Mouse (Mus musculus) hindlimb bud, embryonic 11.5 days (tissue): ENCODE measurements around the gene Rgma.

ENCODE experiments used
- DNase-seq: peaks from one replicate; pipeline ENCODE4 v3.0.0-alpha.2; 2012; ENCODE audit warnings: low read depth, low spot score; ENCODE audit errors: extremely low spot score

Rgma gene

GRCm38 (mm10) chr7:73375257-73376100 lies at the start of gene Rgma:
Gene Rgma (plus strand): TSS chr7:73375509.
- no peak for DNase-seq

DNA sequence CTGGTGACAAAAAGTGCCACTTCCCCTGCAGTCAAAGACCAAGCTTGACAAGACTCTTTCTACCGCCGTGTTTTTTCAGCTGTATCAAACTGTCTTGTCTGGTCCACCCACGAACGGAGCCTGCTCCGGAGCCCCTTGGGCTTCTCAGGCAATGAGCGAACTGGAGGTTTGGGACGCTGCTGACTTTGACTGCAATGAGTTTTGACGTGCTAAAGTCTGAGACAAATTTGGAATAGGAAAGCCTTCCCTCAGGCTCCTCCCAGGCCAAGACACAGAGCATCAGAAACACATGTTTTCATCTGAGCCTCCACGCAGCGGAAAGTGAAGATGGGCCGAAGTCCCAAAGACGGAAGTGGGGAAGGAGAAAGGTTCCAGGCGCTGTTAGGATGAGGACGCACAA lies 49.1 kb upstream of the Rgma start:
- no peak for DNase-seq

- DNase-seq, result no peak
These were observed 48.6 kb upstream of the Rgma start for GRCm38 (mm10) chr7:73326680-73327079.

GRCm38 (mm10) chr7:73327193-73327592 lies 48.1 kb upstream of the Rgma start:
- no peak for DNase-seq

- DNase-seq, result no peak
These were observed 47.7 kb upstream of the Rgma start for GRCm38 (mm10) chr7:73327652-73328051.

GRCm38 (mm10) chr7:73328653-73329207 lies 46.6 kb upstream of the Rgma start:
- no peak for DNase-seq

- DNase-seq, result no peak
These were observed 44.6 kb upstream of the Rgma start for GRCm38 (mm10) chr7:73330754-73331153.

- DNase-seq, result no peak
These were observed 43.7 kb upstream of the Rgma start for GRCm38 (mm10) chr7:73331645-73332044.

GRCm38 (mm10) chr7:73333398-73333988 lies 41.8 kb upstream of the Rgma start:
- no peak for DNase-seq

- DNase-seq, result no peak
These were observed 40.4 kb upstream of the Rgma start for GRCm38 (mm10) chr7:73334883-73335282.

DNA sequence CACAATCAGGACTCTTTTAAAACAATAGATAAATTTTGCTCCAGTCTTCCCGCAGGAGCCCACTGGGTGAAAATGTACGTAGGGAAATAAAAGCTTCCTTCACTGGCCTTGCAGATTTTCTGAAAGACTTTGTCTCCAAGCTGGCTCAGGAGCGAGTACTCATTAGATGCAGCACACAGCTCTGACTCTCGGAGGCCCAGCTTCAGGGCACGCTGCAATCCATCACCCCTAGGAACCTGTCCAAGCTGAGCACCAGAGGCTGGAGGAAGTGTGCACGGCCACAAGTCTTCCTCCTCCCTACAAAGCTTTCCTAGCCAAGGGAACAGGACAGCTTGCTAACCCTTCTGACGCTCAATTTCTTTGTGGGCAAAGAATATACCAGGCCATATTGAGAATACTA lies 38.9 kb upstream of the Rgma start:
- DNase-seq, result no peak

DNA sequence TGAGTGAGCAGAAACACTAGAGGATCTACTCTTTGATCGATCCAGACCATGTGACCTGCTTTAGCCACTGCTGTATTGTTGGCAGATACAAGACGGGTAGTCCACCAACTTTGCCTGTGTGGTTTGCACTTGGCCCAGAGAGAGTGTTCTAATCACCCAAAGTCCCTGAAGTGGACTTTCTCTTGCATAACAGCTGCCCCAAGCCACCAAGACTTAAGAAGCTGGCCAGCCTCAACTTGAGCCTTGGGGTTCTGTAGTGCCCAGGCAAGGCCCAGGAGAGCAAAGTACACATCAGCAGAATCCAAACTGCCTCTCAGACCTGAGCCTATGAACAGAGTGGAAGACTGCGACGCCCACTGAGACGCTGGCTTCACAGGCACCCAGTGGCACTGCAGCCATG lies 37.0 kb upstream of the Rgma start:
- DNase-seq, result no peak

DNA sequence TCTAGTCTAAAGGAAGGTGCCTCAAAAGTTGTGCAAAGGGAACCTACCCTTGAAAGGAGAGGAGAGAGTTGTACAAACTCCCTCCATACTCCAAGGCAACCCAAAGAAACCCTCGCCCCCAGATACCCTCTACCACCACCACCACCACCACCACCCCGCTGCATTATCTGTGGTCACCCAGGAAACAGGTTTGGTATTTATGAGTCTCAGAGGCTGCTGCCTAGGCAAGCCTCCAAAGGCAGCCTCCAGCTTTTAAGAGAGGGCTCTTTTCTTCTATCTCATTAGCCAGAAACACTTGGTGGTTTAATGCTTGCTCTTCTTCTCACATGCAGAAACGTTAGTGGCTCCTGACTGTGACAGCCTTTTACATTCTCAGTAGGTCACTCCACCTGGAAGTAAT lies 31.5 kb upstream of the Rgma start:
- no peak for DNase-seq

DNA sequence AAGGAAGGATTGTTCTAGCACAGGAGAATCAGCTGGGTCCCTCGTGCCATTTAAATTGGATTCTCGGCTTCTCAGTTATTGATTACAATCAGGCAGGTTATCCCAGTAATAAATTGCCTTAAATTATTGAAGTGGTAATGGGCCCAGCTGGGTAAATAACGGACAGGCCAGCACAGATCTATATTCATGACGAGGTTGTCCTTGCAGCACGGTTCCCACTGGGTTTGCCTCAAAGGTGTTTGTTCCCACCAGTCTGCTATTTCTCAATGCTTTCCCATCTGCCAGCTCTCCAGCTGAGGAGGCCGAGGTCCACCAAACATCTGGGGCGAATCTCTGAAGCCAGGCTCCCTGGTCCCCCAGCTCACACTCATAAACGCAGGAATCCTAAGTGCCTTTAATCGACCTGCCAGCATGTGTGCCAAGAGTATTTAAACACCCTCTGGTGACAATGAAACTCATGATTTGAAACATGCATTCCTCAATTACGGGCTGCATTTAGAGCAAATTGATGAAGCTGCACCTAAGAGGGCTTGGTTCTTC lies 26.7 kb upstream of the Rgma start:
- peak; percentile 30 for DNase-seq

DNA sequence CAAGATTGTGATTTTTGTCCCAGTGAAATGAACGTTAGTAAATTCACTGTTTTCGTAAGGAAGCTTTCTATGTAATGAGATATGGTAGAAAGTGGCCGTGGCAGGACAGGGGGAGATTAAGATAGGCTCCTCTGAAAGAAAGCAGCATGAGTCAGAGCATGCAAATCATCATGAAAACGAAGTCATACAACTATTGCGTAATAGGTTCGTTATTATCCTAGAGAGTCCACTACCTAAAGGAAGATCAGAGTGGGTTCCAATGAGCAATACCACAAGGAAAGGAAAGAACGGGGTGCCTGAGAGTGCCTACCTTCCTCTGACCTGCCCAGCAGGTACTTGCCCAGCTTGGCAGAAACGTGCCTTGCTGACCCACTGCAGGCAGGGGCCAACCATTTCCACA lies 26.2 kb upstream of the Rgma start:
- DNase-seq, result no peak

GRCm38 (mm10) chr7:73355229-73355628 lies 20.1 kb upstream of the Rgma start:
- DNase-seq, result no peak

GRCm38 (mm10) chr7:73356901-73357300 lies 18.4 kb upstream of the Rgma start:
- no peak for DNase-seq

GRCm38 (mm10) chr7:73357626-73358025 lies 17.7 kb upstream of the Rgma start:
- no peak for DNase-seq

DNA sequence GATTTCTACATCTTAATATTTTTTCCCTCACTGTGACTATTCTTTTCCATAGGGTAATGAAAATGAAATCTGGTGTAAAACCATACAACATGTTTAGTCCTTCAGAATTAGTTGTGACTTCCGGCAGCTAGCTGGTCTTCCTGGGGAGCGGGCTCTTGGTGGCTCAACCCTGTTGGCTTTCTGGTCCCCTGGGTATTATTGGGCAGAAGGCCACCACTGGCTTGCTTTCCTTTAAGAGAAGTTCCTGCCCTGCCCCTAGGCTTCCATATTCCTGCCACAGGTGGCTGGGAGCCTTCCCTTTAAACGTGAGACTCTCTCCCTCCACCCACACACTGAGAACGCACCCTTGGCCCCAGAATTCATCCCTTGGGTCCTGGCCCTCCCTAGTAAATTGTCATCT lies 9.8 kb upstream of the Rgma start:
- DNase-seq, result no peak

GRCm38 (mm10) chr7:73365965-73366364 lies 9.3 kb upstream of the Rgma start:
- DNase-seq, result no peak

GRCm38 (mm10) chr7:73367681-73368464 lies 7.4 kb upstream of the Rgma start:
- no peak for DNase-seq
